Mouse (Mus musculus): ENCODE measurements around the gene Cbfa2t3. TPM values are rescaled to one million over a fixed set of nuclear protein-coding genes. Genes with fewer than 3 reads are reported as not detected.

The Cbfa2t3 gene
- polyA plus RNA-seq, 1 experiment from 2014 or later: 4.2 TPM

DNA sequence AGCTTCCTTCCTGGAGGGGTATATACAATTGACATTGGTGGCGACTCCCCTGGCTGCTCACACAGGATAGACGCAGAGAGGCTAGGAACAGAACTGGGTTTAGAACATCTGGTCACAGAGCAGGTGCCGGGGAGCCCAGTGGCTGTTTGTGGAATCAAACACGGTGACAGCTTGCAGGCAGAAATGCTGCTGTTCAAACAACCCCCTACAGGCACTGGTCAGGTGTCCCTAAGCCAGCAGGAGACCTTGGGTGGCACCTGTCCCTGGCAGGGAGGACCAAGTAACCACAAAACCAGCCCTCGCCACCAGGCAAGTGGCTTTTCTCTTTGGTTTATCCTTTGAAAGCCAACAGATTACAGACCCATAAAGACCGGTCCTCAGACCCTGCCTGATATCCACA is 27.0 kb downstream of the Cbfa2t3 start:
- H3K4me3 ChIP-seq: no peak overlapping the region
- no peak overlapping the region for H3K9ac ChIP-seq
- no peaks in the 10 kb centered on the region for H3K36me3 ChIP-seq
- H3K9me3 ChIP-seq (replicated peaks): no peaks in the 10 kb centered on the region
- WGBS: 65% methylated on average over 6 of the region's 6 CpGs
- H3K4me2 ChIP-seq: no peak overlapping the region
- H3K27ac ChIP-seq: no peak overlapping the region
- no peak for ATAC-seq (replicated peaks; ENCODE audit: insufficient number of reproducible peaks, insufficient read depth, low FRiP score, low read depth)
- H3K4me1 ChIP-seq (replicated peaks): peaks cover 27% of the 10 kb centered on the region
- H3K27me3 ChIP-seq: peaks cover 65% of the 10 kb centered on the region

DNA sequence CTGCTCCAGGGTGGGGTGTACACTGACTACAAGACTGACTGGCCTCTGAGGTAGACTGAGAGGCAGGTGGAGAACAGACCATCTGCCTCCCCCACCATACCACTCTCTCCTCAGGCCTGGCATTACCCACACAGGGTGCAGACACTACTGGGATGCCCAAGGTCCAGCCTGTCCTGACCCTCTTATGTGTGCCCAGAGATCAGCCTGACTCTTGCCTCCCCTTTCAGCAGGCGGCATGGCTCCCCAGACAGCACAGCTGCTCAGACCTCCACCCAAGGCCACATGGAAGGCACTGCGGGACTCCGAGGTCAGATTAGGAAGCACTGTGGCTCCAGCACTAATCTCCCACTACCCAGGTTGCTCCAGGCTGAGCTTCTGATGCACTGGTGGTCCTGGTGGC is 28.2 kb downstream of the Cbfa2t3 start:
- Histone ChIP-seq H3K27ac (no peak overlapping the region), H3K9ac (no peak overlapping the region), H3K9me3 (replicated peaks) (no peaks in the 10 kb centered on the region), H3K4me1 (replicated peaks) (peaks cover 36% of the 10 kb centered on the region), H3K4me2 (no peak overlapping the region), H3K36me3 (no peaks in the 10 kb centered on the region), H3K4me3 (no peak overlapping the region), H3K27me3 (peaks cover 54% of the 10 kb centered on the region)
- WGBS: 61% methylated on average over 3 of the region's 3 CpGs
- no peak for ATAC-seq (replicated peaks; ENCODE audit: insufficient number of reproducible peaks, insufficient read depth, low FRiP score, low read depth)

DNA sequence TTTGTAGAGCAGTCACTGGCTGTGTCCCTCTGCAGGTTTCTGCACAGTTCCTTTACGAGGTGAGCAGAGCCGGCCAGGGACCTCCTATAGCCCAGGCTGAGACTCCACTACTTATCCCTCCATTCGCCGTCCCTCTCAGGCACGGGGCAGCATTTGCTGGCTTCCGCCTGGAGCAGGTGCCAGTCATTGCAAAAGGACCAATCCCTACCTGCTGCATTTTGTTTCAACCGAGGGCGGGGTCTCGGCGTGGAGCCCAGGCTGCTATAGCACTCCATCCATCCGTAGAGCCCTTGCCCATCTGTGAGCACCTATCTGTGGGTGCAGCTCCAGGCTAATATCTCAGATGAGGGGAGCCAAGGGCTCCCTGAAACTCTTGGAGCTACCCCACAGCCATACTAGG is 28.9 kb downstream of the Cbfa2t3 start:
- H3K36me3 ChIP-seq: no peaks in the 10 kb centered on the region
- WGBS: 39% methylated on average over 11 of the region's 11 CpGs
- no peak overlapping the region for H3K4me3 ChIP-seq
- H3K4me1 ChIP-seq (replicated peaks): peaks cover 38% of the 10 kb centered on the region
- H3K27me3 ChIP-seq: peaks cover 46% of the 10 kb centered on the region
- H3K9me3 ChIP-seq (replicated peaks): no peaks in the 10 kb centered on the region
- H3K27ac ChIP-seq: no peak overlapping the region
- H3K9ac ChIP-seq: no peak overlapping the region
- H3K4me2 ChIP-seq: no peak overlapping the region
- ATAC-seq (replicated peaks; ENCODE audit: insufficient number of reproducible peaks, insufficient read depth, low FRiP score, low read depth): no peak

DNA sequence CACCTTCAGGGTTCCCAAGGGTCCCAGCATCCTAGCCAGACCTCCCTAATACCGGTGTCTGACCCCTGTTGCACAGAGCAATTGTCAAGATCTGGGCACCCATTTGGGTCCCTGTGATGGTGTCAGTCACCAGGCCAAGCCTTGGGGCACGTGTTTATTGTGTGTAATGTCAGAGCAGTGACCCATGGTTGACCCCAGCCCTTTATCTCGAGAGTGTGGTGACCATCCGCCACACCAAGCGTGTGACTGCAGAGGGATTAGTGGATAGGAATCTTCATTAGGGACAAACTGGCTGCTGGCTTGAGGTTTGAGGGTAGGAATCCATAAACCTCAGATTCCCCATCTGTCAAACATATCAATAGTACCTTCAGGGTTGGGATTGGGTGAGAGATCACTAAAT is 29.5 kb downstream of the Cbfa2t3 start:
- Histone ChIP-seq H3K27me3 (peaks cover 41% of the 10 kb centered on the region), H3K9ac (no peak overlapping the region), H3K9me3 (replicated peaks) (no peaks in the 10 kb centered on the region), H3K36me3 (no peaks in the 10 kb centered on the region), H3K27ac (no peak overlapping the region), H3K4me3 (no peak overlapping the region), H3K4me1 (replicated peaks) (peaks cover 45% of the 10 kb centered on the region), H3K4me2 (no peak overlapping the region)
- no peak for ATAC-seq (replicated peaks; ENCODE audit: insufficient number of reproducible peaks, insufficient read depth, low FRiP score, low read depth)
- WGBS: 42% methylated on average over 5 of the region's 5 CpGs

DNA sequence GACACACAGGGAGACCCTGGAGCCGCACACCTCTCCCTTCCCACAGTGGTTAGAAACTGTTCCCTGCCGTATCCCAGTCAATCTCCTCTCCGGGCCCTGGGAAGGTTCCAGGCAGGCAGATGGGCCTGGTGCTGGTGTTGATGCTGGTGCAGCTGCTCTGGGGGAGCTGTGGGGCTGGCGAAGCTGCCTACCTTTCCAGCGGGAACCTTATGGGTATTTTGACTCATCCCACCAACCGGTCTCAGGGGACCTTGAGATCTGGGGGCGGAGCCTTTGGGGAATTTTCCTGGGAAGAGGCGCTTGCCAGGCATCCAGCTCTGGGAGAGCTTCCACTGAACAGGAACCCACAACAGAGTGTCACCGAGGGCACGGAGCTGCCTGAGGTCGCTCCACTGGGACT is 31.1 kb downstream of the Cbfa2t3 start:
- Histone ChIP-seq H3K4me2 (no peak overlapping the region), H3K4me1 (replicated peaks) (peaks cover 52% of the 10 kb centered on the region), H3K9ac (no peak overlapping the region), H3K36me3 (no peaks in the 10 kb centered on the region), H3K9me3 (replicated peaks) (no peaks in the 10 kb centered on the region), H3K27ac (no peak overlapping the region), H3K27me3 (peaks cover 29% of the 10 kb centered on the region), H3K4me3 (no peak overlapping the region)
- WGBS: 74% methylated on average over 11 of the region's 11 CpGs
- ATAC-seq (replicated peaks; ENCODE audit: insufficient number of reproducible peaks, insufficient read depth, low FRiP score, low read depth): no peak

DNA sequence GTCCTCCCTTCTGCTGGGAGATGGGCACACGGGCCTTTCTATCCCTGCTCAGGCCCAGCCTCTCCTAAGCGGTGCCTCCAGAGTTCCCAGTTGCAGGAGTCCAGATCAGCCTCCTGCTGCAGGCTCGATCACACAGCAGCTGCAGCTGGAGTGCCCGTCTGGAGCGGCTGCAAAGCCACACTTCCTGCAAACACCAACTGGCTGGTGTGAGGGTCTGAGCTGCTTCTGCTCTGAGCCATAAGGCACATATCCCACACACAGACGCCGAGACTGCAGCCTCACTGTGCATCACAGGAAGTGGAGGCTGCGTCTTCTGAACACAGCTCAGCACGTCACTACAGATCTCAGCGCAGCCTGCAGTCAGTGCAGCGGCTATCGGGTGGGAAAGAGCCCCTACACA is 32.1 kb downstream of the Cbfa2t3 start:
- Histone ChIP-seq H3K4me1 (replicated peaks) (peaks cover 58% of the 10 kb centered on the region), H3K4me2 (peak overlapping the region; percentile 39), H3K27me3 (peaks cover 20% of the 10 kb centered on the region), H3K9ac (no peak overlapping the region), H3K27ac (peak overlapping the region; percentile 87), H3K36me3 (no peaks in the 10 kb centered on the region), H3K9me3 (replicated peaks) (no peaks in the 10 kb centered on the region), H3K4me3 (no peak overlapping the region)
- ATAC-seq (replicated peaks; ENCODE audit: insufficient number of reproducible peaks, insufficient read depth, low FRiP score, low read depth): no peak
- 45% methylated on average over 12 of the region's 12 CpGs for WGBS

DNA sequence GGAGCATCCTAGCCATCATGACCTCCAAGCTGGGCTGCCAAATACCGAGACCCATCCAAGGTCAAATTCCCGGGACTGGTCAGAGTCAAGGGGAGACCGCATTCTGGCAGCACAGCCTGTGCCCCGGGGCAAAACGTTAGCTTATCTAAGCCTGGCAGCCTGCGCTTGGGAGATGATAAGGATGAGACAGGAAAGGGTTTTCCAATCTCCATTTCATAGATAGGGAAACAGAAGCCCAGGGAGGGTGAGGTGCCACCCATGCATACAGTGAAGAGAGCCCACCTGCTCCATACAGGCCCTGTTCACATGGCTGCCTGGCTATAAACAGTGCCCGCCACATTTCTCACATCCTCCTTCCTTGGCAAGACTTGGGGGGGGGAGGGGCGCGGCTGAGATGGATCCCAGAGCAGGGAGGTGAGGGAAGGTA is 32.6 kb downstream of the Cbfa2t3 start:
- H3K4me2 ChIP-seq: peak overlapping the region; percentile 39
- WGBS: 11% methylated on average over 9 of the region's 9 CpGs
- no peak overlapping the region for H3K9ac ChIP-seq
- H3K36me3 ChIP-seq: no peaks in the 10 kb centered on the region
- no peak overlapping the region for H3K4me3 ChIP-seq
- H3K27me3 ChIP-seq: peaks cover 15% of the 10 kb centered on the region
- peak; percentile 36; the same call in 1 of the 2 replicates for ATAC-seq (replicated peaks; ENCODE audit: insufficient number of reproducible peaks, insufficient read depth, low FRiP score, low read depth)
- H3K27ac ChIP-seq: peak overlapping the region; percentile 87
- H3K4me1 ChIP-seq (replicated peaks): peaks cover 63% of the 10 kb centered on the region
- H3K9me3 ChIP-seq (replicated peaks): no peaks in the 10 kb centered on the region

DNA sequence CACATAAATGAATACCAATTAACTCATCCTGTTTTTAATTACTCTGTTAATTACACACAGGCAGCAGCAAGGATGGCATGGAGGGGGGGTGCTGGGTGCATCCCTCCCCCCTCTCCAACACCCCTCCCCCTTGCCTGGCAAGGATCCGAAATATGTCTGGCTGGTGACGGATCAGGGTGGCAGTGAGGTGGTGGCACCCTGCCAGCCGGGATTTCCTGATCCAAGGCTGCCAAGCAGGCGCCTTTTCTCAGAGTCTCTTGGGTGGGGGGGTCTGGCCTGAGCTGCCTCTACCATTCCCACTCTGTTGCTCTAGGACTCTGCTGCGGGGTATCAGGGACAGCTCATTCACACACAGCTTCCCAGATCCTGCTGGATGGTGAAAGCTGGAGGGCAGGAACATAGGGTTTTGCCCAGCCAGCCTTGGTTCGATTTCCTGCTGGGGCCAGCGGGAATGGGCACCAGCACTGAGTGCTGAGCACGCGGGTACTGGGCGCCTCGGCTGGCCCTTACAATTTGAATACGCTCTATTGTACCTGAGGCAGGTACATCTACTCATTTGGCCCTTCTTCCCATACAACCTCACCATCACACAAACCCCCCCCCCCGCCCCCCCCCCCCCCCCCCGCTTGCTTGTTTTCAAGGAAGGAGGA is 33.1 kb downstream of the Cbfa2t3 start:
- H3K27ac ChIP-seq: peak overlapping the region; percentile 87
- no peak overlapping the region for H3K4me3 ChIP-seq
- no peaks in the 10 kb centered on the region for H3K36me3 ChIP-seq
- H3K4me1 ChIP-seq (replicated peaks): peaks cover 68% of the 10 kb centered on the region
- 40% methylated on average over 14 of the region's 14 CpGs for WGBS
- peak; percentile 58 for ATAC-seq (replicated peaks; ENCODE audit: insufficient number of reproducible peaks, insufficient read depth, low FRiP score, low read depth)
- 0 out of 2 replicates have a peak overlapping the region, but pooled peaks have one; percentile 16 for H3K9ac ChIP-seq
- peaks cover 10% of the 10 kb centered on the region for H3K27me3 ChIP-seq
- peak overlapping the region; percentile 39; the same call in 1 of the 2 replicates for H3K4me2 ChIP-seq
- no peaks in the 10 kb centered on the region for H3K9me3 ChIP-seq (replicated peaks)

DNA sequence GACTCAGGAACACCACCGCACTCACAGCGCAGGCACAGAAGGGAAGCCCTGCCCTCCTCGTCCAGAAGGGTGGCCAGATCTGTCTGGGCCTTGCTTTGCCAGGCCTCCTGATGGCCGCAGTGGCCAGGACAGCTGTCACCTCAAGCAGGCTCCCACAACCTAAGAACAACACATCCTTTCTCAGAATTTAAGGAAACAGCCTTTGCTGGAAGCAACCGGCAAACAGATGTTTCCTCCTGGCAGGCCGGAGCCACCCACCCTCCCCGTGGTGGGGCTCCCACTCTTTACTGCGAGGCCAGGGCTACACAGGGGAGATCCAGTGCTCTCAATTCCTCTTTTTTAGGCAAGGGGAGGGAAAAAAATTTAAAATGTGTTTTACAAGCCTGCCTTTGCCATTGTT is 33.7 kb downstream of the Cbfa2t3 start:
- Histone ChIP-seq H3K4me1 (replicated peaks) (peaks cover 72% of the 10 kb centered on the region), H3K27me3 (peaks cover 4% of the 10 kb centered on the region), H3K9ac (no peak overlapping the region), H3K9me3 (replicated peaks) (no peaks in the 10 kb centered on the region), H3K4me2 (peak overlapping the region; percentile 39; the same call in 1 of the 2 replicates), H3K27ac (peak overlapping the region; percentile 87), H3K36me3 (no peaks in the 10 kb centered on the region), H3K4me3 (no peak overlapping the region)
- ATAC-seq (replicated peaks; ENCODE audit: insufficient number of reproducible peaks, insufficient read depth, low FRiP score, low read depth): peak; percentile 51; the same call in 1 of the 2 replicates
- WGBS: 46% methylated on average over 8 of the region's 8 CpGs

DNA sequence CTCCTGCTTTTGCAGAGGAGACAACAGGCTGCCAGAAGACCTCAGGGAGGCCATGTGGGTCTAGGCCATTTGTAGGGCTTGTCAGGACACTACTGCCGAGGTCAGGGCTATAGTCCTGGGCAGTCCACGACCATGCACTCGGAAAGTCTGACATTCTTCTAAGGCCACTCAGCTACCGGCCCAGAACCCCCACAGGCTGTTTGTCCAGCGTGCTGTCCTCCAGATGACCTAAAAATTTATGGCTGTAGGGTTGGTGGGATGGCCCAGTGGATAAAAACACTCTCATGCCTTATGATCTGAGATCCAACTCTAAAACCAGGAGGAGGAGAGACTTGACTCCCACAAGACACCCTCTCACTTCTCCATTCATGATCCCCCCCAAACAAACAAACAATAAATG is 35.2 kb downstream of the Cbfa2t3 start:
- Histone ChIP-seq H3K9me3 (replicated peaks) (no peaks in the 10 kb centered on the region), H3K4me1 (replicated peaks) (peaks cover 67% of the 10 kb centered on the region), H3K27ac (no peak overlapping the region), H3K4me2 (no peak overlapping the region), H3K27me3 (no peaks in the 10 kb centered on the region), H3K36me3 (no peaks in the 10 kb centered on the region), H3K9ac (no peak overlapping the region), H3K4me3 (no peak overlapping the region)
- no peak for ATAC-seq (replicated peaks; ENCODE audit: insufficient number of reproducible peaks, insufficient read depth, low FRiP score, low read depth)
- 70% methylated on average over 5 of the region's 5 CpGs for WGBS

DNA sequence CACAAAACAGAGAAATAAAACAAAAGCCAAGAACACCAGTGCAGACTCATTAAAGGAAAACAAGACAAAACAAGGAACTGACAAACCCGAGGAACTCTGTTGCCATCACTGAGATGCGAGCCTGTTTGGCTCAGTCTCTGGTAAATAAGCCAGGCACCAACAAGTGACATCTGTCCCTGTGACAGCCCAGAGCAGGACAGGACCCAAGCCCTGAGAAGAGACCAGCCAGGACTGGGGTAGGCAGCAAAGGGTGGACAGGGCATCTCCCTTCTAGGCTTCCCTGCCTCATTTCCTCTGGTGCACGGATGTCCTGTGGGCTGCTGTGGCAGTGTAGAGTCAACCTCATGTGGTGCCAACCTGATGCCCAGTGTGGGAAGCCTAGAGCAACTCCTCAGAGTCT is 35.8 kb downstream of the Cbfa2t3 start:
- Histone ChIP-seq H3K4me2 (no peak overlapping the region), H3K4me1 (replicated peaks) (peaks cover 71% of the 10 kb centered on the region), H3K4me3 (no peak overlapping the region), H3K36me3 (no peaks in the 10 kb centered on the region), H3K27ac (no peak overlapping the region), H3K9ac (no peak overlapping the region), H3K9me3 (replicated peaks) (no peaks in the 10 kb centered on the region), H3K27me3 (no peaks in the 10 kb centered on the region)
- WGBS: 67% methylated on average over 3 of the region's 3 CpGs
- ATAC-seq (replicated peaks; ENCODE audit: insufficient number of reproducible peaks, insufficient read depth, low FRiP score, low read depth): no peak

DNA sequence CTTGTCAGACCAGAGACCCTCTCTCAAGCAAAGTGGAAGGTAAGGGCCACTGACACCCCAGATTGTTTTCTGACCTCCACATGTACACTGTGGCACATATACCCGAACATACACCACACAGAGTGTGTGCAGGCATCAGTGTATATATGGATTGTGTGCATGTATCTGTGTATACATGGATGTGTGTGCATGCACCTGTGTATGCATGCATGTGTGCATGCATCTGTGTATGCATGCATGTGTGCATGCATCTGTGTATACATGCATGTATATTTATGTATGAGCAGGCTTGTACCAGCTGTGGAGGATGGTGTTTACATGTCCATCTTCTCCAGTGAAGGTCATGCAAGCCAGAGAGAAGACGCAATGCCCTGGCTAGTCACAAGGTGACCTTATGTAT is 37.0 kb downstream of the Cbfa2t3 start:
- no peaks in the 10 kb centered on the region for H3K36me3 ChIP-seq
- WGBS: 78% methylated on average over 2 of the region's 2 CpGs
- peaks cover 62% of the 10 kb centered on the region for H3K4me1 ChIP-seq (replicated peaks)
- H3K9ac ChIP-seq: no peak overlapping the region
- no peak for ATAC-seq (replicated peaks; ENCODE audit: insufficient number of reproducible peaks, insufficient read depth, low FRiP score, low read depth)
- no peak overlapping the region for H3K27ac ChIP-seq
- H3K27me3 ChIP-seq: no peaks in the 10 kb centered on the region
- H3K4me3 ChIP-seq: no peak overlapping the region
- H3K9me3 ChIP-seq (replicated peaks): no peaks in the 10 kb centered on the region
- H3K4me2 ChIP-seq: no peak overlapping the region

Data from heart, embryonic 15.5 days (tissue).